Mouse (Mus musculus) heart, adult 9 months (tissue): ENCODE results near the gene Trub2.

ENCODE experiments used
- DNase-seq, 2 experiments: peaks; one replicate each; pipeline ENCODE4 v3.0.0; 2022; ENCODE audit warnings: low spot score in 2 of 2

Trub2 gene

DNA sequence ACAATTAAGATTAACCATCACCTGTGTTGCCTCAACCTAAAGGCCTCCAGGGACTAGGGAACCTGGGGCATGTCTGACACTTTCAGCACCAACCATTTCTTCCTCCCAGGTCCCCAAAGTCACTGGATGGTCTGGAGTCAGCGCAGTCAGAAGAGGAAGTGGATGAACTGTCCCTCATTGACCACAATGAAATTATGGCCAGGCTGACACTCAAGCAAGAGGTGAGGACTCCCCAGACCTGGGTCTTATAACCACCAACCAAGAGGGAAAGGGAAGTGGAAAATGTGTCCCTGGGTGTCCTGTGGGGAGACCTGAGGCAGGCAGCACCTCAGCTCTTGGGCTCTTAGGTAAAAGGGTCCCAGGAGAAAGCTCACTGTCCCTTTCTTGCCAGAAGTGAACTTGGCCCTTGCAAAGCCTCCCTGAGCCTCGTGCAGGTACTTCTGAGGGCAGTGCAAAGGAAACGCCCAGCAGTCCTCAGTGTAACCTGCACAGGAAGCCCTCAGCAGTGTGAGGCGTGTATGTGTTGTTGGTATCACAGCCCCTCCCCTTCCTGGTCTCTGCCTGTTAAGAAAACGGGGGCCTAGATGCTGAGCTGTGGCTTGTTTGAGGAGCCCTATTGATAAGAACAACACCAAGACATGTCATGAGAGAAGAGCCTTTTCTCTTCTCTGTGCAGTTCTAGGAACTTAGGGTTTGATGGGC lies 63.5 kb downstream of the Trub2 start:
- no peak for DNase-seq

DNA sequence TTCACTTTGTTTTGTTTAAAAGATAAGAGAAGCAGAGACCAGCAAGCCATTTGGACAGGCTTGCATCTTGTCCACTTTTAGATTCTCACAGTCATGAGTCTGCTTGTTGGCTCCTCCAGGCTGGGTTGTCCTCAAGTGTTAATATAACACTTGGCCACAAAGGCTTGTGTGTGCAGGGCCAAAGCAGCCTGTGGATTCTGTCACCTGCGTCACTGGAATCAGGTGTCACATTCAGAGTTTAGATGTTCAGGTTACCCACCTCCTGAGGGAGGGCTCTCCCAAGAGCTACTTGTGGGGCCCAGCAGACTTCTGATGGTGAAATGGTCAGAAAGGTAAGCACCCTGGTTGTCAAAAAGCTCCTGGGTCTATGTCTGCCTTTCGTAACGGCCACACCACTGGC lies 65.2 kb downstream of the Trub2 start:
- no peak for DNase-seq

DNA sequence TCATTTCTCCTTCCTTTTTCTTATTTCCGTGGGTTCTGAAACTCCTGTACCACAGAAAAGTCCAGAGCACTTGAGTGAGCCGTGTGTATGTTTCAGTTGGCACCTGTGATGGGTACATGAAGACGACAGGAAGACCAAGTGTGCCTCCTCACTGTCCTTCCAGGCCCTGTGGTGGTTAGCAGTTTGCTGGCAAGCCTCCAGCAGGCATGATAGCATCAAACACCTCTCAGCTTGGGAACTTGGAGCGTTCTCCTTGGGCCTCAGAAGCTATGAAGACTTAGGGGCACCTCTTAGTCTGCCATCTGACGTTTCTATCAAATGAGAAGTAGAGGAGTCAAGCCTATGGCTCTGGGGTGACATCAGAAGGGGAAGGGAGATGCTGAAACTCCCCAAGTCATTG lies 69.7 kb downstream of the Trub2 start:
- no peak for DNase-seq

DNA sequence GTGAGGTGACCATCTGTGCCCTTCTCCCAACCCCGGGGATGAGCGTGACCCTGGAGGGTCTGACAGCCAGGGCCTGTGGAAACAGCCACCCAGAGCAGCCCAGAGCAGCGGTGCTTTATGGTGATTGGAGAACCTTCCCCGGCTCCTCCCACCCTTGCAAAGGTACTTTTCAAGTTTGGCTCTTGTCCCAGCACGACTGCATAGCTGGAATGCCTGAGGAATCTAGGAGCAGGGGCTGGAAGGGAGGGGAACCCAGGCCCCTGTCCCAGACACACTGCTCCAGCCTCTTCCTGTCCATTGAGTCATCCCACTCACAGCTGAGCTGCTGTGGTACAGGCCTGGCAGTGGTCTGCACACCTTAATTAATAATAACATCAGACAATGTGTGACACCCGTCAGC lies 71.6 kb downstream of the Trub2 start:
- peak; percentile 39 to 41 for DNase-seq

DNA sequence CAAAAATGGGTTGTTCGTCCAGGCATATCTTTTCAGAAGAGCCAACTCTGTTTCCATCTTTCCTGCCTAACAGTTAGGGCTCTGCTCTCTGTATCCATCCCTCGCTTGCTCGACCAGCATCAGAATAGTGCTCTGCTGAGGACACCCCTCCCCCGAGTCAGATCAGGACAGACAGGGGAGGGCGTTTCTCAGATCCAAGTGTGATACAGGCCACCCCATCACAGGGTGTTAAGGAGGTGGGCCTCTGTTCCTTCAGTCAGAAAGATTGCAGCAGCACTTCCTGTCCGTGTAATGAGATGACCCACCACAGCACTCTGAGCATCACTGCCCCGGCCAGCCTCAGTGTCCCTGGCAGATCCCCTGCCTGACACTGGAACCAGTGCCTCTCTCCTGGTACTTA lies 72.2 kb downstream of the Trub2 start:
- no peak for DNase-seq

DNA sequence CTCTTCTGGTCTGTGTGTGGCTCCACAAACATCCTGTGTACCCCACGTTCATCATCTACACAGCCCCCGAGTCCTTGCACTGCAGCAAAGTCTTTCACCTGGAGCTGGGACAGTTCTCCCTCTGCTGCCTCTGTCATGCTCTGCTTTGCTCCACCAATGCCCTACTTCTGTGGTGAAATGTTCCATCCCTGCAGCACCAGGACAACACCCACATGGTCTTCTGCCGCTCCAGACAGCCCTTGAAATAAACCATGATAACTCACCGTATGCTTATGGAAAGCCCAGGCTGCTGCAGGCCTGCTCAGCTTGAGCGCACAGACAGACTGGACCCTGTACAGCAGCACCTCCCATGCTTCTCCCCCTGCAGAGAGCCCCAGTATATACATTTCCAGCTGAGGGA lies 74.2 kb downstream of the Trub2 start:
- no peak for DNase-seq

DNA sequence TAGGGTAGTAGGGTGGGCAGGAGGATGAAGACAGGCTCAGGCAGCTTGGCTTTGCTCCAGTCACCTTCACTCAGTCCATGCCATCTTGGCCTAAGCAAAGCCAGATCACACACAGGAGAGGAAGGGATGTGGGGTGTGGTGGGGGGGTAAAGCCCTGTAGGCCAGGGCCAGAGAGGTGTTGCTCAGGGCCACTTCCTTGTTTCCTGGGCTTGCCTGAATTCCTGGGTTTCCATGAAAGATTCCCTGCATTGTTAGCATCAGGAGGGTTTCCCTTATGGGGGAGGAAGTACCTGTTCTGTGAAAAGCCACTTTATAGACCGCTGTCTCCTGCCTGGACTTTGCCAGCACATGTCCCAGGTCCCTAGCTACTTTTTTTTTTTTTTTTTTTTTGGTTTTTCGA lies 74.8 kb downstream of the Trub2 start:
- DNase-seq: no peak

DNA sequence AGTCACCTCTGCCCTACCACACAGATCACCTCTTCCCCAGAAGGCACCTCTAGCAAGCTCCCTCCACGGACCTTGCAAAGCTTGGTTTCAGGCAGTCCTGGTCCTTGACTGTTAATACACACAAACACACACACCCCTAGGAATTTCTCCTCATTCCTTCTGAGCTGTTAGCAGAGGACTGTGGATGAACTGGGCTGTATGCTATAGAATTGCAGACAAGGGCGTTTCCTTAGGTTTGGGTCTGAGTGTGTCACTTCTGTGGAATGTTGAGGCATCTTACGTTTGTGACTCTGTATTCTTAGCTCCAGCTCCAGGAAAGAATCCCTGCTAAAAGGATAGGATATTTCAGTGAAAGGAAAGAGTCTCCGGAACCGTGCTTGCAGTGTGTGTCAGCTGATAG lies 76.4 kb downstream of the Trub2 start:
- DNase-seq: no peak
